Mouse (Mus musculus) limb, embryonic 14.5 days (tissue): ENCODE data around the gene Pkp2. TPM values are rescaled to one million over a fixed set of nuclear protein-coding genes. Genes with fewer than 3 reads are reported as not detected.
A peak's percentile ranks its signal among the peaks of the same experiment; 100 is the strongest.

Experiments
- ATAC-seq: fragments of 200-750 bp; cut with Nextera tagmentation; 2 replicates; pipeline ENCODE4 v1.8.0; 2017; ENCODE audit warnings: low read depth, moderate number of reproducible peaks, moderate TSS enrichment; ENCODE audit not compliant: low FRiP score
- DNase-seq: peaks from one replicate; pipeline ENCODE4 v3.0.0-alpha.2; 2015; ENCODE audit warnings: low spot score
- H3K27ac ChIP-seq: fragments of 300-500 bp; sonication (generic); replicated peaks from 2 replicates; pipeline ENCODE4 v1.5.1; 2014; ENCODE audit warnings: low read depth, mild to moderate bottlenecking, low read length, moderate library complexity, mixed read lengths
- H3K27me3 ChIP-seq: fragments of 300-500 bp; sonication (generic); 2 replicates; pipeline ENCODE4 v1.6.1; 2014; ENCODE audit warnings: low read length, mixed read lengths; ENCODE audit not compliant: control insufficient read depth, insufficient read depth
- H3K36me3 ChIP-seq: fragments of 300-500 bp; sonication (generic); 2 replicates; pipeline ENCODE4 v1.6.1; 2014; ENCODE audit warnings: mild to moderate bottlenecking, low read length, moderate library complexity, mixed read lengths; ENCODE audit not compliant: control insufficient read depth, insufficient read depth
- H3K4me1 ChIP-seq: fragments of 300-500 bp; sonication (generic); 2 replicates; pipeline ENCODE4 v1.6.1; 2014; ENCODE audit warnings: antibody characterized with exemption, low read length, mixed read lengths; ENCODE audit not compliant: control insufficient read depth, insufficient read depth
- H3K4me2 ChIP-seq: fragments of 300-500 bp; sonication (generic); replicated peaks from 2 replicates; pipeline ENCODE4 v1.6.1; 2014; ENCODE audit warnings: low read depth, mild to moderate bottlenecking, low read length, moderate library complexity; ENCODE audit not compliant: severe bottlenecking
- H3K4me3 ChIP-seq: fragments of 300-500 bp; sonication (generic); replicated peaks from 2 replicates; pipeline ENCODE4 v1.5.1; 2014; ENCODE audit warnings: low read length
- H3K9ac ChIP-seq: fragments of 300-500 bp; sonication (generic); 2 replicates; pipeline ENCODE4 v1.6.1; 2014; ENCODE audit warnings: mild to moderate bottlenecking, low read depth, low read length, moderate library complexity; ENCODE audit not compliant: severe bottlenecking
- H3K9me3 ChIP-seq: fragments of 300-500 bp; sonication (generic); 2 replicates; pipeline ENCODE4 v1.6.1; 2016; ENCODE audit warnings: low read length; ENCODE audit not compliant: control insufficient read depth
- POLR2A ChIP-seq: fragments of 200-500 bp; IDR thresholded peaks from 2 replicates; pipeline ENCODE4 v1.8.0; 2012; ENCODE audit warnings: inconsistent platforms, mild to moderate bottlenecking, moderate library complexity, borderline replicate concordance; ENCODE audit not compliant: insufficient read depth, insufficient read length; ENCODE audit errors: extremely low read depth
- WGBS: fragments of 180-500 bp; shearing (Covaris S2); extraction: QIAGEN DNeasy Blood & Tissue Kit; methylation state at CpG from one replicate; pipeline ENCODE4 v1.1.7; 2014; 5-methylcytosine and 5-hydroxymethylcytosine counted together
- polyA plus RNA-seq, 2 experiments: library from polyadenylated mRNA; depleted of rRNA in 1 of 2; stranded (reverse) in 1 of 2; unstranded in 1 of 2; fragments of >200 nt; fragmentation: Nextera tagmentation in 1 of 2; extraction: Ambion mirVana in 1 of 2; gene quantifications; 2 replicates each; pipeline versions ENCODE4 v1.2.1 to v1.2.3; 2012 to 2014

The Pkp2 gene
- polyA plus RNA-seq, 2 experiments = 1.4 to 1.9 TPM

GRCm38 (mm10) chr16:16213761-16214305 is 715 bp downstream of the Pkp2 start:
- Histone ChIP-seq H3K27me3 (peaks cover 23% of the 10 kb centered on the region), H3K4me3 (peak overlapping the region; percentile 53), H3K36me3 (no peaks in the 10 kb centered on the region), H3K27ac (no peak overlapping the region), H3K4me1 (no peaks in the 10 kb centered on the region; the same call in 1 of the 2 replicates), H3K9ac (0 out of 2 replicates have a peak overlapping the region, but pooled peaks have one; percentile 50), H3K9me3 (no peaks in the 10 kb centered on the region), H3K4me2 (peak overlapping the region; percentile 100)
- ATAC-seq = no peak
- 2% methylated on average over 17 of the region's 17 CpGs for WGBS
- DNase-seq = peak; percentile 29
- TF ChIP-seq POLR2A = no peak

GRCm38 (mm10) chr16:16215645-16216387 is 2.7 kb downstream of the Pkp2 start:
- Histone ChIP-seq H3K9ac (no peak overlapping the region), H3K4me3 (no peak overlapping the region), H3K27ac (no peak overlapping the region), H3K9me3 (no peaks in the 10 kb centered on the region), H3K4me1 (no peaks in the 10 kb centered on the region; the same call in 1 of the 2 replicates), H3K4me2 (no peak overlapping the region), H3K36me3 (no peaks in the 10 kb centered on the region), H3K27me3 (peaks cover 23% of the 10 kb centered on the region)
- no peak for DNase-seq
- TF ChIP-seq POLR2A = no peak
- no peak for ATAC-seq
- WGBS = 18% methylated on average over 11 of the region's 11 CpGs

- Histone ChIP-seq H3K4me2 (no peak overlapping the region), H3K9ac (no peak overlapping the region), H3K4me3 (no peak overlapping the region), H3K36me3 (no peaks in the 10 kb centered on the region), H3K27ac (no peak overlapping the region), H3K27me3 (peaks cover 23% of the 10 kb centered on the region), H3K9me3 (no peaks in the 10 kb centered on the region), H3K4me1 (no peaks in the 10 kb centered on the region; the same call in 1 of the 2 replicates)
- DNase-seq (no peak), ATAC-seq (no peak)
- TF ChIP-seq POLR2A = no peak
- WGBS = 93% methylated on average over 1 of the region's 1 CpGs
Observed at GRCm38 (mm10) chr16:16216934-16217333, 3.8 kb downstream of the Pkp2 start.

- H3K27ac ChIP-seq = no peak overlapping the region
- no peak for ATAC-seq
- no peaks in the 10 kb centered on the region for H3K36me3 ChIP-seq
- peaks cover 5% of the 10 kb centered on the region; the same call in 1 of the 2 replicates for H3K27me3 ChIP-seq
- no peak overlapping the region for H3K4me3 ChIP-seq
- TF ChIP-seq POLR2A = no peak
- no peak for DNase-seq
- H3K4me1 ChIP-seq = no peaks in the 10 kb centered on the region
- no peak overlapping the region for H3K4me2 ChIP-seq
- WGBS = 36% methylated on average over 3 of the region's 3 CpGs
- no peaks in the 10 kb centered on the region for H3K9me3 ChIP-seq
- no peak overlapping the region for H3K9ac ChIP-seq
Observed at GRCm38 (mm10) chr16:16219835-16220234, 6.7 kb downstream of the Pkp2 start.

- DNase-seq (no peak), ATAC-seq (no peak)
- Histone ChIP-seq H3K9ac (no peak overlapping the region), H3K9me3 (no peaks in the 10 kb centered on the region), H3K27ac (no peak overlapping the region), H3K4me2 (no peak overlapping the region), H3K27me3 (no peaks in the 10 kb centered on the region), H3K4me3 (no peak overlapping the region), H3K36me3 (no peaks in the 10 kb centered on the region), H3K4me1 (no peaks in the 10 kb centered on the region)
- 45% methylated on average over 1 of the region's 1 CpGs for WGBS
- no peak for TF ChIP-seq POLR2A
Observed at GRCm38 (mm10) chr16:16222651-16223050, 9.5 kb downstream of the Pkp2 start.
